Mouse (Mus musculus) kidney, postnatal 36 days (tissue): ENCODE results near the gene Gm49380.
A peak's percentile ranks its signal among the peaks of the same experiment; 100 is the strongest.

Source experiments
- DNase-seq, 2 experiments: peaks; one replicate each; pipeline ENCODE4 v3.0.0; 2021 to 2022; ENCODE audit warnings: mixed read lengths in 2 of 2

Gm49380 gene

GRCm38 (mm10) chr9:44088877-44089608 is 24.3 kb downstream of the Gm49380 start:
- peak in 1 of 2 experiments; percentile 25 for DNase-seq

- peak; percentile 64 to 73 for DNase-seq
These were observed 25.4 kb downstream of the Gm49380 start for GRCm38 (mm10) chr9:44087761-44088455.

GRCm38 (mm10) chr9:44086960-44087359 is 26.3 kb downstream of the Gm49380 start:
- peak; percentile 76 to 84 for DNase-seq

DNA sequence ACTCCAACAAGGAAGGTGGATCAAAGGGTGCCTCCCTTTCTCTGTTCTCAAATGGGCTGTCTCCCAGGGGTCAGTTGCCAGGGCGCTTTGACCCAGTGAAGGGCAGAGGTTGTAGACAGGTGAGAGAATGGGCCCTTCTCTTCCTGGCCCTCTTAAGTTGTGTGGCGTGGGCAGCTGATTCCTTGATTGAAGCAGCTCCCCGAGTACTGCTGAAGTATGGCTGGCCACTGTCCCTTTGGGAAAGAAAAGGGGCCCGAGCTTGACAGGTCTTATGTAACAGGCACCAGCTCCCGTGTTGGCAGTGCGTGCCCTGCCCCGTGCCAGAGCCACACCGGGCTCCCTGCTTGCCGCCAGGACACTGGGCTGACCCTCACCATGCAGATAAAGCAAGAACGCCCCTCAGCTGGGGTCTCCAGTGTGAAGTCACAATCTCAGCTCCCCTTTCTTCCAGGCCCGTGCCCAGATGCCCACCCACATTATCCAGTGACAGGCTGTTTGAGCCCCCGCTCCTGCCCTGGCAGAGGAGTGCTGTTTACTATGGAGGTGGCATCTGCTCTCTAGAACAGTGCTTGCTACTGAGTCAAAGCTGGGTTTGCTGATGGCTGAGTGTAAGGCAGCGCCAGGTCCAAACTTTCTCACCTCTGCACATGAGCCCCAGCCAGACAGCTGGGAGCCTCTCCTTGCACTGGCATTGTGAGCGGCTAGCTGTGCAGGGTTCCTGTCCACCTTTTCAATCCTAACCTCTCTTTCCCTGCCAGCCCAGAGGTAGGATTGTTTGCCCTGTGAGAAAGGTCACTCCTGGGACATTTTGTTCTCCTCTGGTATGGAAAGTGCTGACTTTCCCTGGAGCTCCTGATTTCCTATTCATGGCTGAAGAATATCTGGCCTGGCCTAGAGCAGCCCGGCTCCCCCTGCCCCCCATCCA is 27.3 kb downstream of the Gm49380 start:
- peak; percentile 79 to 81 for DNase-seq

GRCm38 (mm10) chr9:44085276-44085675 is 28.0 kb downstream of the Gm49380 start:
- DNase-seq: no peak

- peak; percentile 98 to 100 for DNase-seq
These were observed 28.6 kb downstream of the Gm49380 start for GRCm38 (mm10) chr9:44084659-44085229.

GRCm38 (mm10) chr9:44084236-44084635 is 29.1 kb downstream of the Gm49380 start:
- DNase-seq: no peak

DNA sequence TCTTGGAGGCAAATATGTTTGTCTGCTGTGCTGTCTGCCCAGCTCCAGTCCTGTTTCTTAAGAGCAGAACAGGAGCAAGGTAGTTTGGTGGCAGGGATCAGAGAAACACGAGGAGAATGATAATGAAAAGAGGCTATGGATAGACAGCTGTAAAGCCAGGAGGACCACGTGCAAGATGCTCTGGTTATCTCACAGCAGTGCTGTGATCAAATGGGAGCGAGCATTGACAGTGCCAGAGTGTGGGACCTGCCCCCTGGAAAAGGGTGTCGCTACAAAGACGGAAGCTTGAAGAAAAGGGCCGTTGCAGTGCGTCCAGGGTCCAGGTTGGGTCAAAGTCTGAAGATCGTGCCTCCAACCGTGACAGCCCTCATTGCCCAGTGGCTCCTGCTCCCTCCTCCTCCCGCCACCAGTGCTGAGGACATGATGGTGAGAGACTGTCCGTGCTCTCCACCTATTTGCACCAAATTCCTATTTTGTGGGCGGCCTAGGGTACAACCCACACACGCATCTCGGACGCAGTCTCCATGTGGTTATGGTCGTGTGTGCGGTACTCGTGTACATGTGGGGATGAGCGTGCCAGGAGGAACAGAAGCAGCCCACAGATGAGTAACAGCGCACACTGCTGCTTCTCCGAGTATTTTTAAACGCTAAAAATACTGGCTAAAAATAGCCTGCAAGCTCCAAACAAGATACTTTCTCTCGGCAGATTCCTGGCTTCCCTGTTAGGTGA is 29.7 kb downstream of the Gm49380 start:
- peak; percentile 84 to 93 for DNase-seq

- peak in 1 of 2 experiments; percentile 1 for DNase-seq
These were observed 31.0 kb downstream of the Gm49380 start for GRCm38 (mm10) chr9:44082266-44082665.

GRCm38 (mm10) chr9:44081581-44081980 is 31.7 kb downstream of the Gm49380 start:
- no peak for DNase-seq

DNA sequence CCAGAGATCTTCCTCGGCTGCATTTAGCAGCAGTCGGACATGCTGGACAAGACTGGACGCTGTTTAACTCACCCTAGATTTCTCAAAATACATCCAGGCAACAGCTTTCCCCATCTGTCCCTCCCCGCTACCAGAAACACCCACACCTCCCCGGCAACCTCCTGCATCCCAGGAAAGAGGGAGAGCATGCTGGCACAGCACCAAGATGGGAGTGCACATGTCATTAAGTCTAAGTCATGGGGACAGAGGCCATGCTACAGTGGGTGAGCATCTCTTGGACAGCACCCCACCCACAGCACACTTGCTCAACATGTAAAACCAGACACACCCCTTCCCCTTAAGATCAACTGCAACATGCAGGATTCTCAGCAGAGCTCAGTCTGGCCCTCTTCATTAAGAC is 32.3 kb downstream of the Gm49380 start:
- peak; percentile 78 to 79 for DNase-seq

DNA sequence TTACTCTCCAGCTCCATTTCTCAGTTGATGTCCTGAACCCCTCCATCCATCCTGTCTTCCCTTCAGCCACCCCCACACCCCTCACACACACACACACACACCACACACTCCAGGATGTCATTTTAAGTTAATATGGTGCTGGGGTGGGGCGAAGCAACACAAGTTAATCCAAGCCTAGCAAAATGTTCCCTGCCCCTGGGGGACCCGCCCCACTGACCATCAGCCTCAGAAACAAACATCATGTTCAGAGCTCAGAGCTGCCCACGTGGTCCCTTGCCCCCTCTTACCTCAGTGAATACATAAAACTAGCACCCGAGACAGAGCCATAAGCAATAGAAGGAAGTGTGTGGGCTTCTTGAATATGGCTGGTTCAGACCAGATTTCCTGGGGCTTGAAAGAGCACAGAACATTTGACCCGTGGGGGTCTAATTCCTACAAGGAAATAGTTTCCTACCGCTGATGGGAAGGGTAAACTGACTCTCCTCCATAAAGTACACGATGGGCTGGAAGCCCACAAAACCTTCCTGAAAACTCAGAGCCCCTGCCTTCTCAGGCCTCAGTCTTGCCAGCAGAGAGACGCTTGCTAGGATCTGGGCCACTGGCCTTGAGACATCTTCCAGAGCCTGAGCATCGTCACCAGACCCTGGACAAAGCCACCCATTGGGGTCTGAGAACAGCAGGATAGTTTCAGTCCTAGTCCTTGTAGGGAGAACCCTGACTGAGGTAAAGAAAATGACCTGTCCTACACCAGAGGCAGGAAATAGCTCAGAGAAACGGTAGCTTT is 33.1 kb downstream of the Gm49380 start:
- DNase-seq: peak; percentile 86 to 96

DNA sequence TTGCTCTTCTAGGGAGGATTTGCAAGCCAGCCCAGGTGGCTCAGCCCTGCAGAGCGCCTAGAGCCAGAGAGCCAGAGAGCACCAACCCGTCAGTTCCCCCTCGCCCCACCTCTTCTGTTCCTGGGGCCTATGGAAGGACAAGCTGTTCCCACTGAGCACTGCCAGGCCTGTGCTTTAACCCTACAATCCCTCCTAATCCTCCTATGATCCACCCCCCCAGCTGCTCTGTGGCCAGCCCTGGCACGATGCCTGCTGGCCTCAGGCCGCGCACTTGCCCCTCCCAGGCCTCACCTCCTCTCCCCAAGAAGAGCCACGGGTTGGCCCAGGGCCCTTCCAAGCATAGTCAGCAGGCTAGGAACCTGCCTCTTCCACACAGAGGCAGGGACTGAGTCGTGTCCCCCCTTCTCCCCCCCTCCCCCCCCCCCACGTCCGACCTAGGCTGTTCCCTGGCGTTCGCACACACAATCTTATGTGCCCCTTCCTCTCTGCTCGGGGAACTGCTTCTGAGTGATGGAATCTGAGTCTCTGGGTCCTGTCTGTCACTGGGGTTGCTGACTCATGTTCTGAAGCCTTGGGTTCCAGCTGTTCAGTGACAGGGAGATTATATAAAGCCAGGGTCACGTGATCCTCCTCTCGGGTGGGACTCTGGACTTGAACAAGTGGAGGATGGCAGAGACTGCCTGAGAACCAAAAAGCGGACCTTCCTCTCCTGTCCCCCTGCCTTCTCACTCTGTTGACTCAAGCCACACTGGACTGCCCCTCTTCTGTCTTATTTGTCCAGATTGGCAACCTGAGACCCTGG is 34.1 kb downstream of the Gm49380 start:
- peak; percentile 93 to 96 for DNase-seq

- DNase-seq: peak; percentile 67 to 75
These were observed 35.0 kb downstream of the Gm49380 start for GRCm38 (mm10) chr9:44078136-44078797.

GRCm38 (mm10) chr9:44077266-44077910 is 35.9 kb downstream of the Gm49380 start:
- DNase-seq: no peak

- DNase-seq: peak; percentile 85 to 93
These were observed 36.6 kb downstream of the Gm49380 start for GRCm38 (mm10) chr9:44076764-44077120.

DNA sequence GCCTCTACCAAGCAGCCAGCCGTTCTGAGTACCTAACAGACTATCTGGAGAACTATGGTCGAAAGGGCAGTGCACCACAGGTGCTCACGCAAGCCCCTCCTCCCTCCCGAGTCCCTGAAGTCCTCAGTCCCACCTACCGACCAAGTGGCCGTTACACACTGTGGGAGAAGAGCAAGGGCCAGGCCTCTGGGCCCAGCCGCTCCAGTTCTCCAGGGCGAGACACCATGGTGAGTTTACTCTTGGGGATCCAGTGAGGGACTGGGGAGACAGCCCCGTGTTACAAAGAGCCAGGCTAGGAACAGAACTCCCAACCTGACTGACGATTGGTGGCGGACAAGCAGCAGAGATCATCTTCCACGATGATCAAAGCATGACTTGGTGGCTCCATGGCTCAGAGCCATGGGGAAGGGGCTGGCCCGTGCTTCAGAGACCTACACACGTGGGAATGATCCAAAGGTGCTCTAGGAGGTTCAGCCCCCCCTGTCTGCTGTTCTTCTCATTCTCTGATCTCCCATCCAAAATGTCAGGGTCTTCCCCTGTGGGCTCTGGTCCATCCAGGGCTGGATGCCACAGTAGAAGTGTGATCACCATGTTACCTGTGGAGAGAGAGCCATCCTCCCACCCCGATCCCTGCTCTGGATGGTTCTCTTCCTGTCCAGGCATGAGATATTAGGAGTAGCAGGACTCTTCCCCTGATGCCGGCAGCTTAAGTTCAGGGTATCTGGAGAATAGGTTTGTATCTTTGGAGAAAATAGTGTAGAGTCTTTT is 37.1 kb downstream of the Gm49380 start:
- peak; percentile 57 to 63 for DNase-seq

GRCm38 (mm10) chr9:44075276-44075995 is 37.9 kb downstream of the Gm49380 start:
- peak; percentile 64 to 66 for DNase-seq
